Mouse (Mus musculus): Measurements from ENCODE around the gene Mycbp2. TPM values are rescaled to one million over a fixed set of nuclear protein-coding genes. Genes with fewer than 3 reads are reported as not detected.

The Mycbp2 gene
- total and polyA plus RNA-seq, 3 experiments = 12.6 to 27.5 (median 26.6) TPM

GRCm38 (mm10) chr14:103345858-103346728 is 521 bp downstream of the Mycbp2 start:
- Histone ChIP-seq H3K36me3 (ENCODE audit: control insufficient read depth, insufficient read depth, low read length) (peaks cover 7% of the 10 kb centered on the region), H3K27ac (peak overlapping the region; percentile 87), H3K4me3 (peak overlapping the region; percentile 88), H3K9ac (ENCODE audit: low read depth, low read length) (peak overlapping the region; percentile 90), H3K79me2 (replicated peaks; ENCODE audit: control insufficient read depth, insufficient read depth, low read length) (peaks cover 4% of the 10 kb centered on the region), H3K4me1 (ENCODE audit: control insufficient read depth, insufficient read depth, low read length) (no peaks in the 10 kb centered on the region; the same call in 1 of the 2 replicates), H3K27me3 (ENCODE audit: control insufficient read depth, insufficient read depth, low read length) (no peaks in the 10 kb centered on the region)
- intact Hi-C loops (cut with DNase I) = loop anchor here (5.0 to 10.0 kb wide), 2 partner anchors 126 to 251 kb away; partner anchors contain the start of gene Fbxl3
- no peak for DNase-seq
- under 1% methylated on average over 55 of the region's 83 CpGs for WGBS
- TF ChIP-seq CTCF (IDR thresholded peaks at IDR 0.05) (peak; percentile 50), EP300 (IDR thresholded peaks at IDR 0.05; ENCODE audit: insufficient read depth, low read depth, low read length) (no peak)

- Histone ChIP-seq H3K79me2 (replicated peaks; ENCODE audit: control insufficient read depth, insufficient read depth, low read length) (peaks cover 4% of the 10 kb centered on the region), H3K9ac (ENCODE audit: low read depth, low read length) (peak overlapping the region; percentile 90), H3K36me3 (ENCODE audit: control insufficient read depth, insufficient read depth, low read length) (peaks cover 7% of the 10 kb centered on the region), H3K4me1 (ENCODE audit: control insufficient read depth, insufficient read depth, low read length) (no peaks in the 10 kb centered on the region; the same call in 1 of the 2 replicates), H3K27me3 (ENCODE audit: control insufficient read depth, insufficient read depth, low read length) (no peaks in the 10 kb centered on the region), H3K4me3 (peak overlapping the region; percentile 88), H3K27ac (peak overlapping the region; percentile 0; the same call in 1 of the 2 replicates)
- DNase-seq = no peak
- no peak for TF ChIP-seq POLR2A (IDR thresholded peaks at IDR 0.05; ENCODE audit: insufficient read depth, low read depth, low read length)
- no peak for TF ChIP-seq CTCF (IDR thresholded peaks at IDR 0.05)
- no peak for TF ChIP-seq EP300 (IDR thresholded peaks at IDR 0.05; ENCODE audit: insufficient read depth, low read depth, low read length)
- WGBS = 5% methylated on average over 6 of the region's 6 CpGs
- intact Hi-C loops (cut with DNase I) = loop anchor here (5.0 to 10.0 kb wide), 2 partner anchors 127 to 251 kb away; partner anchors contain the start of gene Fbxl3
Measured at GRCm38 (mm10) chr14:103345486-103345857, 1.1 kb downstream of the Mycbp2 start.

GRCm38 (mm10) chr14:103345011-103345410 is 1.6 kb downstream of the Mycbp2 start:
- no peak overlapping the region for H3K27ac ChIP-seq
- no peak overlapping the region for H3K9ac ChIP-seq (ENCODE audit: low read depth, low read length)
- H3K36me3 ChIP-seq (ENCODE audit: control insufficient read depth, insufficient read depth, low read length) = peaks cover 7% of the 10 kb centered on the region
- 24% methylated on average over 2 of the region's 2 CpGs for WGBS
- H3K4me3 ChIP-seq = peak overlapping the region; percentile 88
- no peak for TF ChIP-seq CTCF (IDR thresholded peaks at IDR 0.05)
- H3K4me1 ChIP-seq (ENCODE audit: control insufficient read depth, insufficient read depth, low read length) = no peaks in the 10 kb centered on the region; the same call in 1 of the 2 replicates
- H3K27me3 ChIP-seq (ENCODE audit: control insufficient read depth, insufficient read depth, low read length) = no peaks in the 10 kb centered on the region
- DNase-seq = no peak
- H3K79me2 ChIP-seq (replicated peaks; ENCODE audit: control insufficient read depth, insufficient read depth, low read length) = peaks cover 4% of the 10 kb centered on the region
- intact Hi-C loops (cut with DNase I) = loop anchor here (5.0 to 10.0 kb wide), 2 partner anchors 127 to 250 kb away; partner anchors contain the start of gene Fbxl3

- no peak overlapping the region for H3K27ac ChIP-seq
- no peaks in the 10 kb centered on the region for H3K27me3 ChIP-seq (ENCODE audit: control insufficient read depth, insufficient read depth, low read length)
- H3K36me3 ChIP-seq (ENCODE audit: control insufficient read depth, insufficient read depth, low read length) = peaks cover 7% of the 10 kb centered on the region
- no peak overlapping the region for H3K4me3 ChIP-seq
- 50% methylated on average over 5 of the region's 5 CpGs for WGBS
- DNase-seq = no peak
- H3K79me2 ChIP-seq (replicated peaks; ENCODE audit: control insufficient read depth, insufficient read depth, low read length) = peaks cover 6% of the 10 kb centered on the region
- no peak for TF ChIP-seq CTCF (IDR thresholded peaks at IDR 0.05)
- TF ChIP-seq EP300 (IDR thresholded peaks at IDR 0.05; ENCODE audit: insufficient read depth, low read depth, low read length) = no peak
- no peak for TF ChIP-seq POLR2A (IDR thresholded peaks at IDR 0.05; ENCODE audit: insufficient read depth, low read depth, low read length)
- no peak overlapping the region for H3K9ac ChIP-seq (ENCODE audit: low read depth, low read length)
- no peaks in the 10 kb centered on the region; the same call in 1 of the 2 replicates for H3K4me1 ChIP-seq (ENCODE audit: control insufficient read depth, insufficient read depth, low read length)
- intact Hi-C loops (cut with DNase I) = loop anchor here (10.0 kb wide), 1 partner anchor 249 kb away; the partner anchor contains the start of gene Fbxl3
Measured at GRCm38 (mm10) chr14:103343791-103344190, 2.8 kb downstream of the Mycbp2 start.

GRCm38 (mm10) chr14:103341385-103342294 is 5.0 kb downstream of the Mycbp2 start:
- no peak for DNase-seq
- peaks cover 6% of the 10 kb centered on the region for H3K79me2 ChIP-seq (replicated peaks; ENCODE audit: control insufficient read depth, insufficient read depth, low read length)
- no peaks in the 10 kb centered on the region for H3K27me3 ChIP-seq (ENCODE audit: control insufficient read depth, insufficient read depth, low read length)
- H3K4me1 ChIP-seq (ENCODE audit: control insufficient read depth, insufficient read depth, low read length) = no peaks in the 10 kb centered on the region; the same call in none of the 2 replicates
- H3K36me3 ChIP-seq (ENCODE audit: control insufficient read depth, insufficient read depth, low read length) = peaks cover 7% of the 10 kb centered on the region
- no peak overlapping the region for H3K9ac ChIP-seq (ENCODE audit: low read depth, low read length)
- H3K27ac ChIP-seq = no peak overlapping the region
- intact Hi-C loops (cut with DNase I) = loop anchor here (10.0 kb wide), 1 partner anchor 247 kb away; the partner anchor contains the start of gene Fbxl3
- WGBS = 82% methylated on average over 1 of the region's 1 CpGs
- no peak overlapping the region for H3K4me3 ChIP-seq
- TF ChIP-seq EP300 (IDR thresholded peaks at IDR 0.05; ENCODE audit: insufficient read depth, low read depth, low read length) = no peak
- no peak for TF ChIP-seq CTCF (IDR thresholded peaks at IDR 0.05)
- TF ChIP-seq POLR2A (IDR thresholded peaks at IDR 0.05; ENCODE audit: insufficient read depth, low read depth, low read length) = no peak

All from heart, adult 2 months (tissue).